Mouse (Mus musculus): ENCODE data around the gene Disc1. TPM values are rescaled to one million over a fixed set of nuclear protein-coding genes. Genes with fewer than 3 reads are reported as not detected.

Gene Disc1
- polyA plus RNA-seq, 2 experiments, result 2.2 to 3.2 TPM

DNA sequence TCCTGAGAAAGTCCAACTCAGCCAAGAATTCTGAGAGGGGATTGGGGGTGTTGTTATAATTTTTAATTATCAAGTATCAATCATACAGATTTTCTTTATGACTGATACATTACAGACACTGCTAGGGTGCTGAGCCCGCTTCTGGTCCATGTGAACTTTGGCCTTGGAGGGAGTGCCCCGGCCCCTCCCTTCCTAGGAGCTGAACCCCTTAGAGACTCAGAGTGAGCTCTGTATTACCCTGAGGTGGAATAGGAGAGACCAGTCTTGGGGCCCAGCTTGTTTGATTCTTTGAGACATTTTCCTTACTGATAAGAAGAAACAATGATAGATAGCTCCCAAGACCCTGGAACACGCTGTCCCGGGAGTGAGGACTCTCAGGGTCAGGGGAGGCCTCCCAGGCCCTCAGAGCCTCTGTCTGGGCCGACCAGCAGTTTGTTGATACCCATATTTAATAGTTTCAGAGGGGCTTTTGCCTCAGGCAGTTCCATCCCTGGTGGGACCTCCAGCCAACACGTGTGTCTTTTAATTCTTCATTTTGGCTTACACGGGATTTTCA, 192.8 kb downstream of the Disc1 start:
- Histone ChIP-seq H3K4me1 (ENCODE audit: control insufficient read depth, insufficient read depth, low read length) (peaks cover 8% of the 10 kb centered on the region), H3K9ac (ENCODE audit: low read depth, low read length, severe bottlenecking) (no peak overlapping the region), H3K27me3 (ENCODE audit: control insufficient read depth, insufficient read depth, low read length) (no peaks in the 10 kb centered on the region), H3K9me3 (ENCODE audit: control insufficient read depth, low read length) (no peaks in the 10 kb centered on the region), H3K4me3 (replicated peaks; ENCODE audit: low read length) (no peak overlapping the region), H3K4me2 (replicated peaks; ENCODE audit: low read depth, low read length, severe bottlenecking) (no peak overlapping the region), H3K36me3 (ENCODE audit: control insufficient read depth, insufficient read depth, low read length) (no peaks in the 10 kb centered on the region), H3K27ac (replicated peaks; ENCODE audit: low read depth, low read length) (no peak overlapping the region)
- TF ChIP-seq POLR2A (IDR thresholded peaks at IDR 0.05; ENCODE audit: borderline replicate concordance, extremely low read depth, insufficient read depth, insufficient read length), result no peak
- 44% methylated on average over 7 of the region's 7 CpGs for WGBS
- no peak for ATAC-seq (ENCODE audit: low FRiP score, low read depth)
- no peak for DNase-seq (ENCODE audit: low spot score)

DNA sequence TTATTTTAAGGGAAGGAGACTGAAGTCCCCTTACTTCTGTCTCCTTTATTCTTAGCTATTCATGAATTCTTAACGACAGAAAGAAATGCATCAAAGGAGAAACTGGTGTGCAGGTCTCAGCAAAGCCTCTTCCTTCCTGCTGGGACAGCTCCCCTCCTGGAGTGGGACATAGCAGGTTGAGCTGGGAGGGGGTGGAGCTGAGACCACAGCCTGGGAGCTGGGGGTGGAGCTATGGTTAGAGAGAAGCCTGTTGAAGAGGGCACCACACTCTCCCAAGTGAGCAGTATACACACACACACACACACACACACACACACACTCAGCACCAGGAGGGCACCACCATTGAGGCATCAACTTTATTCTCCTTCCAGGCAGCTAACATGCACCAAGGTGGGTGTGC, 193.4 kb downstream of the Disc1 start:
- H3K4me3 ChIP-seq (replicated peaks; ENCODE audit: low read length), result no peak overlapping the region
- TF ChIP-seq POLR2A (IDR thresholded peaks at IDR 0.05; ENCODE audit: borderline replicate concordance, extremely low read depth, insufficient read depth, insufficient read length), result no peak
- H3K9ac ChIP-seq (ENCODE audit: low read depth, low read length, severe bottlenecking), result no peak overlapping the region
- ATAC-seq (ENCODE audit: low FRiP score, low read depth), result no peak
- no peak for DNase-seq (ENCODE audit: low spot score)
- no peak overlapping the region for H3K27ac ChIP-seq (replicated peaks; ENCODE audit: low read depth, low read length)
- H3K27me3 ChIP-seq (ENCODE audit: control insufficient read depth, insufficient read depth, low read length), result no peaks in the 10 kb centered on the region
- H3K4me2 ChIP-seq (replicated peaks; ENCODE audit: low read depth, low read length, severe bottlenecking), result no peak overlapping the region
- WGBS, result 0% methylated on average over 1 of the region's 1 CpGs
- no peaks in the 10 kb centered on the region for H3K36me3 ChIP-seq (ENCODE audit: control insufficient read depth, insufficient read depth, low read length)
- H3K4me1 ChIP-seq (ENCODE audit: control insufficient read depth, insufficient read depth, low read length), result peaks cover 3% of the 10 kb centered on the region
- H3K9me3 ChIP-seq (ENCODE audit: control insufficient read depth, low read length), result no peaks in the 10 kb centered on the region

DNA sequence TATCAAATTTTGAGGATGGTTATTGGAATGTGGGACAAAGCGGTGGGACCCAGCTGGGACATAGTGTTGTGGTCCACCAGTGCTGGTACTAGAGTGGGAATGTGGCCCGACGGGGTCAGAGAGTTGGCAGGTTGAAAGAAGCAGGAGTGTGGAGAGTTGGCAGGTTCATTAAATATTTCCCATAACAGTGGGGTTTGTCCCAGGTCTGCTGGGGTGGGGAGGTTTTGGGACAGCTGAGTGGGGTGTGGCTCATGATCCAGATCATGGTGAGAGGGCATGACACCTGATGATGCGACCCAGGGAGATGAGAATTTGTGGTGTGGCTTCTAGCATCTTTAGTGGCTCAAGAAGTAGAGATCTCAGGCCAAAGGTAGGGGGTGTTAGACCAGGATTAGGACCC, 199.0 kb downstream of the Disc1 start:
- ATAC-seq (ENCODE audit: low FRiP score, low read depth) (no peak), DNase-seq (ENCODE audit: low spot score) (no peak)
- WGBS, result 95% methylated on average over 4 of the region's 4 CpGs
- H3K36me3 ChIP-seq (ENCODE audit: control insufficient read depth, insufficient read depth, low read length), result no peaks in the 10 kb centered on the region
- H3K4me2 ChIP-seq (replicated peaks; ENCODE audit: low read depth, low read length, severe bottlenecking), result no peak overlapping the region
- no peak overlapping the region for H3K27ac ChIP-seq (replicated peaks; ENCODE audit: low read depth, low read length)
- H3K9me3 ChIP-seq (ENCODE audit: control insufficient read depth, low read length), result no peaks in the 10 kb centered on the region
- H3K4me3 ChIP-seq (replicated peaks; ENCODE audit: low read length), result no peak overlapping the region
- H3K9ac ChIP-seq (ENCODE audit: low read depth, low read length, severe bottlenecking), result no peak overlapping the region
- H3K27me3 ChIP-seq (ENCODE audit: control insufficient read depth, insufficient read depth, low read length), result no peaks in the 10 kb centered on the region
- peaks cover 18% of the 10 kb centered on the region for H3K4me1 ChIP-seq (ENCODE audit: control insufficient read depth, insufficient read depth, low read length)
- no peak for TF ChIP-seq POLR2A (IDR thresholded peaks at IDR 0.05; ENCODE audit: borderline replicate concordance, extremely low read depth, insufficient read depth, insufficient read length)

DNA sequence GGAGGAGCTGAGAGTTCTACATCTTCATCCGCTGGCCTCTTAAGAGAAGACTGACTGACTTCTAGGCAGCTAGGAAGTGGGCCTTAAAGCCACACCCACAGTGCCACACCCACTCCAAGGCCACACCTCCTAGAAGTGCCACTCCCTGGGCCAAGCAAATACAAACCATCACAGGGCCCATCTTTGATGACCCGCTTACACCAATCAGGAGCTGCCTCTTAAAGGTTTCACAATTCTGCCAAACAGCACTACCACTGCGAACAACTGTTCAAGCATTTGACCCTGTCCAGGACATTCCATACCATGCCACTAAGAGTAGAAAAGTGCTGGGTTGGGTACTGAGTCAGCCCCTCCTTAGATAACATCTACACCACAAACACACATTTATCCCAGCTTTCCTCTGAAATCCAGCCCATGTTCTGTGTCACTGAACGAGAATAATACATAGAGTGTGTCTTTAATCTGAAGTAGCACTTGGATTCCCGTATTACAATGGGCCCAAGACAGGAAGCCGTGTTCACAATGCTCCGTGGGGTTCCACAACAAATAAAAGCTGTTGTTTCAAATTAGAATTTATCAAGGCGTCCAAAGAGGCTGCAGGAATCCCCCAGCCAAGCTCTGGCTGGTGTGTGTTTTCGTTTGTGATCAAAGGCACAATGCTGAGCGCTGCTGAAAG, 199.6 kb downstream of the Disc1 start:
- Histone ChIP-seq H3K27ac (replicated peaks; ENCODE audit: low read depth, low read length) (0 out of 2 replicates have a peak overlapping the region, but pooled peaks have one; percentile 79), H3K4me3 (replicated peaks; ENCODE audit: low read length) (peak overlapping the region; percentile 38), H3K9me3 (ENCODE audit: control insufficient read depth, low read length) (no peaks in the 10 kb centered on the region), H3K36me3 (ENCODE audit: control insufficient read depth, insufficient read depth, low read length) (no peaks in the 10 kb centered on the region), H3K27me3 (ENCODE audit: control insufficient read depth, insufficient read depth, low read length) (no peaks in the 10 kb centered on the region), H3K4me1 (ENCODE audit: control insufficient read depth, insufficient read depth, low read length) (peaks cover 18% of the 10 kb centered on the region), H3K9ac (ENCODE audit: low read depth, low read length, severe bottlenecking) (peak overlapping the region; percentile 59), H3K4me2 (replicated peaks; ENCODE audit: low read depth, low read length, severe bottlenecking) (peak overlapping the region; percentile 70)
- TF ChIP-seq POLR2A (IDR thresholded peaks at IDR 0.05; ENCODE audit: borderline replicate concordance, extremely low read depth, insufficient read depth, insufficient read length), result no peak
- DNase-seq (ENCODE audit: low spot score) (no peak), ATAC-seq (ENCODE audit: low FRiP score, low read depth) (peak; percentile 12; the same call in 1 of the 2 replicates)
- WGBS, result 44% methylated on average over 10 of the region's 10 CpGs

DNA sequence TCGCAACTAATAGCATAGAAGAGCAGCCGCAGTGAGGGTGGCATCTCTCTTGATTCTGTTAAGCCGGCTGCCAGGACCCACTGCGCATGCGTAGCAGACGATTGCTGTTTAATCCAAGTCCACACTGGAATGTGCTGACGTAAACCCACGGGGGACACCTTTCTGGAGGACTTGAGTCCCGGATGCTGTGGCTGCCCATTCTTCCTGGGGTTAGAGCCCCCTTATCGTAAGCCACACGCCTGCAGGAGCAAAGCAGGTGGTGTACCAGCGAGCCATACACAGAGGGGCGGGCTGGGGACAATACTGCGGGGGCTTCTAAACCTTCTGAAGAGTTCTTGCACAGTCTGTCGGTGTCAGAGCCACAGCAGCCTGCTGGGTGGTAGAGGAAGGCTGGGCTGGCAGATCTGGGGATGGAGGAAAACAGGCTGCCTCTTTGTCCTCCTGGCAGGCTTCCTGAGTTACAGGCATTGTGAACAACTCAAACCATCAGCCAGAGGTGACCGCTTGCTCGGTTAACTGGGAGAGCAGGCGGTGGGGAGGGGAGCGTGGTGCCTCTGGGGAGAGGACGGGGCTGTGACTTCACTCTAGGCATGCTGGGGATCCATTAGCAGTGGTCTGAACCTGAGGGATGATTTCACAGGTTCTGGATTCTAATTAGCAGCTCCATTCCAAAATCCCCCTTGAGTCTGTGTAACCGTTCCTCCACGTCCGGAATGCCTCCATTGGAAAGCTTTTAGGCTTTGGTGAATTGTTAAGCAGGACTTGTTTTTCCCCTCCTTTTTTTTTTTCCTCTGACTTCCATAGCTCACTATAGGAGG, 200.4 kb downstream of the Disc1 start:
- Histone ChIP-seq H3K9ac (ENCODE audit: low read depth, low read length, severe bottlenecking) (peak overlapping the region; percentile 59), H3K27me3 (ENCODE audit: control insufficient read depth, insufficient read depth, low read length) (no peaks in the 10 kb centered on the region), H3K4me1 (ENCODE audit: control insufficient read depth, insufficient read depth, low read length) (peaks cover 18% of the 10 kb centered on the region), H3K9me3 (ENCODE audit: control insufficient read depth, low read length) (no peaks in the 10 kb centered on the region), H3K27ac (replicated peaks; ENCODE audit: low read depth, low read length) (peak overlapping the region; percentile 79), H3K4me2 (replicated peaks; ENCODE audit: low read depth, low read length, severe bottlenecking) (peak overlapping the region; percentile 70), H3K36me3 (ENCODE audit: control insufficient read depth, insufficient read depth, low read length) (no peaks in the 10 kb centered on the region), H3K4me3 (replicated peaks; ENCODE audit: low read length) (peak overlapping the region; percentile 38)
- peak; percentile 85 for ATAC-seq (ENCODE audit: low FRiP score, low read depth)
- DNase-seq (ENCODE audit: low spot score), result peak; percentile 91
- TF ChIP-seq POLR2A (IDR thresholded peaks at IDR 0.05; ENCODE audit: borderline replicate concordance, extremely low read depth, insufficient read depth, insufficient read length), result no peak
- WGBS, result 23% methylated on average over 23 of the region's 23 CpGs
